Mouse (Mus musculus) ES-Bruce4 (cell line): ENCODE data around the gene Ndel1.

Source experiments
- CTCF ChIP-seq: IDR thresholded peaks from one replicate; pipeline ENCODE4 v1.8.1; 2011; ENCODE audit warnings: low read depth, low read length
- EP300 ChIP-seq: IDR thresholded peaks from 2 replicates; pipeline ENCODE4 v1.6.1; 2011; ENCODE audit warnings: low read depth, low read length; ENCODE audit not compliant: insufficient read depth

DNA sequence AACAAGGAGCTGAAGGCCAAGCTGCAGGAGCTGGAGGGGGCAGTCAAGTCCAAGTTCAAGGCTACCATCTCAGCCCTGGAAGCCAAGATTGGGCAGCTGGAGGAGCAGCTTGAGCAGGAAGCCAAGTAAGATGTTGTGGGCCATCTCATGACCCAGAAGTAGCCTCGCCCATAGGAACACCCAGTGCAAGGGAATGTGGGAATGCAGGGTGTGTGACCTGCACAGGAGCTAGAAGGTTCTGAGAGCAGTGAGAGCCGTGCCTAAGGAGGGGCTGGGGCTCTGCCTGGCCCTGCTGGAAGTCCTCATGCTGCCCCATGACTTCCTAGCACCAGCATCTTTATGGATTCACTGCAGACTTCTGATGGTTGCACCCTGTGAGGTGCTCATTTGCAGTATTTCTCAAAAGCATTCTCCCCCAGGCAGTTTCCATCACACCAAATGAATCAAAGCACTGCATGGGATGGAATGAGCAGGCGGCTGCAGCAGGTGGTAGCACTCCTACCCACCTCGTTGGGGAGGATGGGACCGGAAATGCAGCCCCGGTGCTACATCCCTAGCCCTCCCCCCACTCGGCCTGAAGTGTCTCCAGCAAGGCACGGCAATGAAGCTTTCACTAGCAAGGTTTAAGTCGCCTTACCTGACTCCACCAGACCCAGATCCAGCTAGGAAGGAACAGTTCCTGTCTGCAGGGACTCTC, 59.6 kb downstream of the Ndel1 start:
- no peak for TF ChIP-seq CTCF
- TF ChIP-seq EP300: no peak
